Mouse (Mus musculus) stomach, postnatal 0 days (tissue): ENCODE measurements at regions not wholly inside any gene's neighbourhood (a gene's known extent, or its start where the extent isn't known, plus 50 kb on each side); places are given as distances from the start of the nearest gene placed in this dataset.
"Not testable (repeated sequence)": the region's sequence is repeated elsewhere in the genome, so short reads cannot be mapped to it uniquely, and the experiment has no call there.

ENCODE experiments used
- ATAC-seq: fragments of 200-750 bp; cut with Nextera tagmentation; 2 replicates; pipeline ENCODE4 v1.8.0; 2017; ENCODE audit not compliant: low FRiP score, low TSS enrichment
- DNase-seq: peaks from one replicate; pipeline ENCODE4 v3.0.0-alpha.2; 2016; ENCODE audit warnings: low spot score
- H3K27ac ChIP-seq: fragments of 300-500 bp; sonication (generic); replicated peaks from 2 replicates; pipeline ENCODE4 v1.5.1; 2014; ENCODE audit warnings: mild to moderate bottlenecking, control low read depth
- H3K27me3 ChIP-seq: fragments of 300-500 bp; sonication (generic); 2 replicates; pipeline ENCODE4 v1.6.1; 2014; ENCODE audit warnings: low read length; ENCODE audit not compliant: control insufficient read depth, insufficient read depth
- H3K36me3 ChIP-seq: fragments of 300-500 bp; sonication (generic); 2 replicates; pipeline ENCODE4 v1.6.1; 2014; ENCODE audit warnings: low read length, mixed read lengths; ENCODE audit not compliant: control insufficient read depth, insufficient read depth
- H3K4me1 ChIP-seq: fragments of 300-500 bp; sonication (generic); replicated peaks from 2 replicates; pipeline ENCODE4 v1.6.1; 2014; ENCODE audit warnings: antibody characterized with exemption; ENCODE audit not compliant: control insufficient read depth, insufficient read depth
- H3K4me2 ChIP-seq: fragments of 300-500 bp; sonication (generic); replicated peaks from 2 replicates; pipeline ENCODE4 v1.6.1; 2014; ENCODE audit warnings: low read depth, mild to moderate bottlenecking, control low read depth, moderate library complexity
- H3K4me3 ChIP-seq: fragments of 300-500 bp; sonication (generic); 2 replicates; pipeline ENCODE4 v1.5.1; 2014; ENCODE audit warnings: low read depth, low read length, control low read depth
- H3K9ac ChIP-seq: fragments of 300-500 bp; sonication (generic); 2 replicates; pipeline ENCODE4 v1.6.1; 2014; ENCODE audit warnings: mild to moderate bottlenecking, low read length, control low read depth, mixed read lengths
- H3K9me3 ChIP-seq: fragments of 300-500 bp; sonication (generic); 2 replicates; pipeline ENCODE4 v1.6.1; 2016; ENCODE audit warnings: low read length; ENCODE audit not compliant: control insufficient read depth
- CTCF ChIP-seq: IDR thresholded peaks from 2 replicates; pipeline ENCODE4 v1.5.1; 2016; ENCODE audit warnings: antibody characterized with exemption, low read depth, mild to moderate bottlenecking, moderate library complexity
- EP300 ChIP-seq: optimal IDR thresholded peaks from 2 replicates; pipeline ENCODE3; 2016; ENCODE audit warnings: antibody characterized with exemption
- WGBS: fragments of 180-500 bp; shearing (Covaris S2); extraction: QIAGEN DNeasy Blood & Tissue Kit; methylation state at CpG from one replicate; pipeline ENCODE4 v1.1.7; 2014; 5-methylcytosine and 5-hydroxymethylcytosine counted together

DNA sequence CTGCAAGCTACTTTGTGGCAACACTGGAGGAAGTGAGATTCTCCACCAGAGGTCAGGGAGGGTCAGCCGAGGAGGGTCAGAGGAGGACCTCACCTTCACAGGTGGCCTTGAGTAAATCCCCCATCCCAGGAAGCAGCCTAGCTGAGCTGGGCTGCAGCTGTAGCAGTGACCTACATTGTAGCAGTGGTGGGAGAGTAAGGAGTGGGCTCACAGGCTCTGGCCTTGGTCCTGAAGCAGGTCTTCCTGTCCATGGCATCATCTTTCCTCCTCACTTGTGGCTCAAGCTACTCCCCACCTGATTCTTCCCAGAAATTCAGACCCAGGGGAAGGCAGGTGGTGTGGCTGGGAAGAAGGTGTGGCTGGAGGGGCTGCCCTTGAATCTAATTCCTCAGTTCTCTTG, 84.3 kb downstream of the 1810013L24Rik start:
- H3K4me1 ChIP-seq, DNase-seq, H3K9ac ChIP-seq, H3K4me2 ChIP-seq, ATAC-seq, H3K9me3 ChIP-seq, H3K27ac ChIP-seq, H3K4me3 ChIP-seq, H3K27me3 ChIP-seq, H3K36me3 ChIP-seq: not testable (repeated sequence)
- 10% methylated on average over 1 of the region's 1 CpGs for WGBS

DNA sequence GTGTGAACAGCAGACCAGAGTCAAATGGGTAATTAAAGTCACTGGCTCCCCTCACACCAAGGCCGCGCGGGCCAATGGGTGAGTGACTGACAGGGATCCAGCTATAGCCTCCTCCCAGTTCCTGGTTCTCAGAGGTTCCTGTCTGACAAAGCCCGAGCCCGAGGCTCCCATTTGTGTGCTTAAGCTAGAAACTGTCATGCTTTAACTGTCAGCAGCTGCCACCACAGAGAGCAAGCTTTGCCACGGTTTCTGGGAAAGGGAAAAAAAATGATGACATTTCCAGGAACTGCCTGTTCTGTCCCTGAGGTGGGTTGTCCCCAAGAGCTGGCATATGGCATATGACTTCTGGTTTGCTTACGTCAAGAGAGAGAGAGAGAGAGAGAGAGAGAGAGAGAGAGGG, 86.2 kb downstream of the 1810013L24Rik start:
- WGBS, result 41% methylated on average over 7 of the region's 7 CpGs
- H3K4me1 ChIP-seq, result no peaks in the 10 kb centered on the region
- TF ChIP-seq CTCF (no peak), EP300 (no peak)
- H3K9me3 ChIP-seq, result no peaks in the 10 kb centered on the region
- no peak overlapping the region for H3K4me3 ChIP-seq
- no peak overlapping the region for H3K27ac ChIP-seq
- H3K9ac ChIP-seq, result no peak overlapping the region
- no peak overlapping the region for H3K4me2 ChIP-seq
- no peaks in the 10 kb centered on the region for H3K36me3 ChIP-seq
- DNase-seq (no peak), ATAC-seq (no peak)
- H3K27me3 ChIP-seq, result no peaks in the 10 kb centered on the region

DNA sequence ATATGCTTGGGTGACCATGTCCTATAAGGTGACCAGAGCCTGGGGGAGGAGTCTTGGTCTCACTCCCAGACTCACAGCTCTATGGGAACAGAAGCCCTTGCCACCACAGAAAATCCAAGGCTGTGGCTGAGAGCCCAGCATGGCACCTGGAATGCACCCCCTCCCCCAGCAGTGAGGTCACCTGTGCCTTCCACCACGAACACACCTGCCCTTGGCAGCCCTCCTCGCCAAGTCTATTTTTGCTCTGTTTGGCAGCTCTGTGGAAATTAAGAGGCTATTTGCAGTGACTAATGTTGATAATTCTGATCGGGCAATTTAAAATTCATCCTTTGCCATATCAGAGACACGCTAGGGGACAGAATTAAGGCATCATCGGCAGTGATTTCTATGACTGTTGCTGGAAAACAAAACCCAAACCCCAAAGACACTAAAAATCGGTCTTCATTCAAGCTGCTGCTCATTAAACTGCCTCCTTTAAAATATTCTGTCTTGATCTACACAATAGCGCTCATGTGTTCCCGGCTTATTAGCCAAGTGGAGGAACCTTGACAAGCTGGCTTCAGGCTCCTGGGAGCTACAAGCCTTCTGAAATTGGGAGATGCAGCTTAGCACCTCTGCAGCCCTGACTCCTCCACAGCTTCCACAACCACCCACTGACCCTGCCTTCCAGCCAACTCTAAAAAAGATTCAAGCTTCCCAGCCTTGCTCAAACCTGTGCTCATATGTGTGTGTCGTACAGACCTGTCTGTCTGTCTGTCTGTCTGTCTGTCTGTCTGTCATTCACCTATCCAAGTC, 89.0 kb downstream of the 1810013L24Rik start:
- TF ChIP-seq EP300 (no peak), CTCF (no peak)
- no peak overlapping the region for H3K4me3 ChIP-seq
- H3K4me1 ChIP-seq, result no peaks in the 10 kb centered on the region
- H3K27ac ChIP-seq, result no peak overlapping the region
- no peak overlapping the region for H3K4me2 ChIP-seq
- no peak overlapping the region for H3K9ac ChIP-seq
- no peaks in the 10 kb centered on the region for H3K9me3 ChIP-seq
- ATAC-seq, result no peak
- no peaks in the 10 kb centered on the region for H3K27me3 ChIP-seq
- H3K36me3 ChIP-seq, result no peaks in the 10 kb centered on the region
- DNase-seq, result no peak
- 78% methylated on average over 9 of the region's 9 CpGs for WGBS

DNA sequence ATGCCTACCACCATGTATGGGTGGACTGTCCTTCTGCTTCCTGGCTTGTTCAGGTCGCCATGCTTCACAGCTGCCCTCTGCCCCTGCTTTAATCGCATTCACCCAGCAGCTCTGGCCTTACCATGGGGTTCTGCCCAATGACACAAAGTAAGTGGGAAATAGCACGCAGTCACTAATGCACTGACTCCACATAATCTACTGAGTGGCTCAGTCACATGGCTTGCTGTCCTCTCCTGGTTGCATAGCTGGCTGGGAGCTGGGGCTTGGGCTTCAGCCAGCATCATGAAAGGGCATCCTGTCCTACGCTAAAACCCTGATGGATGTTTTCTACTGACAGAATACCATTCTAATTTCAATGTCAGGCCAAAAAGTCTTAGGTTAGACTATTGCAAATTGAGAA, 94.8 kb downstream of the 1810013L24Rik start:
- Histone ChIP-seq H3K27ac (no peak overlapping the region), H3K27me3 (no peaks in the 10 kb centered on the region), H3K9me3 (no peaks in the 10 kb centered on the region), H3K9ac (no peak overlapping the region), H3K4me1 (no peaks in the 10 kb centered on the region), H3K4me2 (no peak overlapping the region), H3K4me3 (no peak overlapping the region), H3K36me3 (no peaks in the 10 kb centered on the region)
- no peak for TF ChIP-seq CTCF
- no peak for TF ChIP-seq EP300
- WGBS, result 86% methylated on average over 4 of the region's 4 CpGs
- ATAC-seq (no peak), DNase-seq (no peak)

DNA sequence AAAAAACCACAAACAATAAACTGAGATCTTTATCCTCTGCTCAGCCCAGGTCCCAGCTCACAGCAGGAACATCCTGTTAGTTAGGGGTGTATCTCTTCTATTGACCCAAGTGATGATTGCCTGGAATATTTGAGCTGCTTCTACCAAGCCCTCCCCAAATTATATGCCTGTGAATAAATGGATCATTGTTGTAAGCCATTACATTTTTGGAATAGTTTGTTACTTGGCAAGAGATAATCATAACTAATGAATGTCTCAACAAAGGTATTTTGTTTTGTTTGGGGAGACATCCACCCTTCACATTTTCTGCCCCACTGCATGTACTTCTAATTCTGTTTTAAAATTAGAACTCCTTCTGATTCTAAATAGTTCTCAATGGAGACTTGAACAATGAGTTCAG, 102.1 kb downstream of the 1810013L24Rik start:
- Histone ChIP-seq H3K4me3 (no peak overlapping the region), H3K4me2 (no peak overlapping the region), H3K27ac (no peak overlapping the region), H3K36me3 (no peaks in the 10 kb centered on the region), H3K9me3 (no peaks in the 10 kb centered on the region), H3K9ac (no peak overlapping the region), H3K4me1 (no peaks in the 10 kb centered on the region), H3K27me3 (no peaks in the 10 kb centered on the region)
- no peak for DNase-seq
- no peak for TF ChIP-seq CTCF
- TF ChIP-seq EP300, result no peak
- no peak for ATAC-seq

DNA sequence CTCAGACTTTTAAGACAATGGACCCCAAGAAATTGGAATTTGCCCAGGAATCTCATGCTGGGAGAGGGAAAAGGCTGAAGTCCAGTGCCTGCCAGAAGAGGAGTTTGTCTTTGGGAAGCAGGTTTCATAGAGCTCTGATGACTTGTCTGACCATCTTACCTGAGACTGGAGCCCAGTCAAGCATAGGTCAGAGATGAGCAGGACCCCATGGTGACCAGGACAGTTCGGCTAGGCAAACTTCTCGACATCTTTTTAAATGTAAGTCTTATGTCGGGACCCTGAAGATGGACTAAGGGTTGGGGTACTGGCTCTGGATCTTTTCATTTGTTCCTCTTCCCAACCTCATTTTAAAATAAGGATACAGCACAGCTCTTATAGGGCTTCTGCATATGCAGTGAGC, 103.2 kb downstream of the 1810013L24Rik start:
- H3K4me2 ChIP-seq, result no peak overlapping the region
- no peak overlapping the region for H3K27ac ChIP-seq
- TF ChIP-seq CTCF, result no peak
- TF ChIP-seq EP300, result no peak
- no peaks in the 10 kb centered on the region for H3K27me3 ChIP-seq
- H3K4me3 ChIP-seq, result no peak overlapping the region
- DNase-seq (no peak), ATAC-seq (no peak)
- H3K9me3 ChIP-seq, result no peaks in the 10 kb centered on the region
- WGBS, result 89% methylated on average over 3 of the region's 3 CpGs
- no peaks in the 10 kb centered on the region for H3K4me1 ChIP-seq
- no peak overlapping the region for H3K9ac ChIP-seq
- H3K36me3 ChIP-seq, result no peaks in the 10 kb centered on the region
